8 mouse cellular contexts compared by ENCODE assay signal in genomic region chr10:108330964-108331363, GRCm38 (mm10). TPM values are rescaled to one million over a fixed set of nuclear protein-coding genes. Genes with fewer than 3 reads are reported as not detected.
DNase-seq lines count a peak whose midpoint lies in the region; ATAC-seq and TF ChIP-seq lines count a peak whose summit lies in the region.

No protein-coding gene starts in this region.

- no peak for TF ChIP-seq RAD21 in MEL (IDR thresholded peaks at IDR 0.05; ENCODE audit: low read depth, low read length)

- no peak overlapping the region for H3K27ac ChIP-seq in heart, embryonic 13.5 days (replicated peaks)
- no peak overlapping the region for H3K27ac ChIP-seq in MEL (ENCODE audit: control insufficient read depth, low read depth, low read length)
- H3K27ac ChIP-seq in hindbrain, embryonic 11.5 days (ENCODE audit: low read depth, low read length): no peak overlapping the region
- no peak overlapping the region for H3K27ac ChIP-seq in midbrain, embryonic 10.5 days (replicated peaks)

- peaks cover 18% of the 10 kb centered on the region for H3K4me1 ChIP-seq in heart, embryonic 13.5 days
- H3K4me1 ChIP-seq in MEL (ENCODE audit: control insufficient read depth in 1 of 2, insufficient read depth in 2 of 2, low read length in 2 of 2): peaks cover 12% of the 10 kb centered on the region in 2 experiments; a peak in 3 of 4 replicates
- no peaks in the 10 kb centered on the region for H3K4me1 ChIP-seq in hindbrain, embryonic 11.5 days (replicated peaks; ENCODE audit: control insufficient read depth, insufficient read depth, low read length)
- peaks cover 29% of the 10 kb centered on the region for H3K4me1 ChIP-seq in midbrain, embryonic 10.5 days

- DNase-seq in heart, postnatal 10 days: no peak
- no peak for DNase-seq in MEL (ENCODE audit: low read depth, low spot score)
- DNase-seq in hindbrain, embryonic 11.5 days (ENCODE audit: low spot score): peak; percentile 15
- no peak for DNase-seq in midbrain, embryonic 10.5 days (ENCODE audit: low spot score)
- no peak for DNase-seq in T-cell, adult 2 months (ENCODE audit: low spot score)
- DNase-seq in lung, postnatal 4 days: no peak

- TF ChIP-seq POLR2A in MEL (IDR thresholded peaks at IDR 0.05; ENCODE audit: control insufficient read depth in 1 of 2, insufficient read depth in 1 of 2, low read depth in 1 of 2, low read length in 2 of 2, poor library complexity in 1 of 2): no peak

- peaks cover 24% of the 10 kb centered on the region for H3K79me2 ChIP-seq in MEL (ENCODE audit: control insufficient read depth, insufficient read depth, low read length, poor library complexity)

- H3K9ac ChIP-seq in heart, embryonic 13.5 days: peak overlapping the region; percentile 93; the same call in 1 of the 2 replicates
- no peak overlapping the region for H3K9ac ChIP-seq in MEL (ENCODE audit: control insufficient read depth, low read depth, low read length, poor library complexity, severe bottlenecking)
- H3K9ac ChIP-seq in hindbrain, embryonic 11.5 days (ENCODE audit: low read depth, low read length): no peak overlapping the region

- ATAC-seq in heart, embryonic 13.5 days (ENCODE audit: extremely low read depth, insufficient number of reproducible peaks, low FRiP score, low TSS enrichment): no peak
- ATAC-seq in hindbrain, embryonic 11.5 days (ENCODE audit: low FRiP score): no peak
- ATAC-seq in megakaryocyte-erythroid progenitor cell, adult 5-6 weeks (replicated peaks; ENCODE audit: low FRiP score, low TSS enrichment, poor library complexity, severe bottlenecking): no peak

- TF ChIP-seq CTCF in MEL (IDR thresholded peaks at IDR 0.05 in 2 of 3, conservative IDR thresholded peaks at IDR 0.05 in 1 of 3; ENCODE audit: control insufficient read depth in 1 of 3, insufficient read depth in 1 of 3, low read depth in 2 of 3, low read length in 3 of 3, poor library complexity in 1 of 3, severe bottlenecking in 1 of 3): no peak

- peaks cover 5% of the 10 kb centered on the region for H3K36me3 ChIP-seq in heart, embryonic 13.5 days
- peaks cover 0 to 19% of the 10 kb centered on the region in 2 experiments; a peak in 3 of 4 replicates for H3K36me3 ChIP-seq in MEL (ENCODE audit: control insufficient read depth in 1 of 2, insufficient read depth in 2 of 2, low read length in 2 of 2)
- no peaks in the 10 kb centered on the region for H3K36me3 ChIP-seq in hindbrain, embryonic 11.5 days (ENCODE audit: control insufficient read depth, insufficient read depth, low read length)
- H3K36me3 ChIP-seq in midbrain, embryonic 10.5 days: peaks cover 2% of the 10 kb centered on the region; the same call in 1 of the 2 replicates

- 16% methylated on average over 10 of the region's 10 CpGs for WGBS in heart, embryonic 13.5 days
- 11% methylated on average over 10 of the region's 10 CpGs for WGBS in hindbrain, embryonic 11.5 days
- WGBS in midbrain, embryonic 10.5 days: 7% methylated on average over 10 of the region's 10 CpGs

- H3K4me2 ChIP-seq in heart, embryonic 13.5 days: peak overlapping the region; percentile 83
- H3K4me2 ChIP-seq in hindbrain, embryonic 11.5 days (replicated peaks; ENCODE audit: low read depth, low read length): no peak overlapping the region

- no peaks in the 10 kb centered on the region for H3K9me3 ChIP-seq in heart, embryonic 13.5 days
- H3K9me3 ChIP-seq in MEL (replicated peaks; ENCODE audit: insufficient read depth, low read length): no peaks in the 10 kb centered on the region
- H3K9me3 ChIP-seq in hindbrain, embryonic 11.5 days (ENCODE audit: control insufficient read depth, low read length): no peaks in the 10 kb centered on the region
- no peaks in the 10 kb centered on the region for H3K9me3 ChIP-seq in midbrain, embryonic 10.5 days (replicated peaks)

- peak overlapping the region; percentile 82 for H3K4me3 ChIP-seq in heart, embryonic 13.5 days
- no peak overlapping the region for H3K4me3 ChIP-seq in MEL (ENCODE audit: control insufficient read depth in 1 of 2, insufficient read depth in 1 of 2, low read depth in 2 of 2, low read length in 2 of 2)
- no peak overlapping the region; the same call in 1 of the 2 replicates for H3K4me3 ChIP-seq in hindbrain, embryonic 11.5 days (ENCODE audit: low read depth, low read length)
- H3K4me3 ChIP-seq in midbrain, embryonic 10.5 days: peak overlapping the region; percentile 92; the same call in 1 of the 2 replicates

- no peak for TF ChIP-seq EP300 in MEL (IDR thresholded peaks at IDR 0.05; ENCODE audit: low read depth in 1 of 2, low read length in 2 of 2)

- peaks cover 15% of the 10 kb centered on the region for H3K27me3 ChIP-seq in heart, embryonic 13.5 days (replicated peaks)
- no peaks in the 10 kb centered on the region for H3K27me3 ChIP-seq in MEL (ENCODE audit: control insufficient read depth in 1 of 2, insufficient read depth in 2 of 2, low read length in 2 of 2)
- peaks cover 16% of the 10 kb centered on the region for H3K27me3 ChIP-seq in hindbrain, embryonic 11.5 days (ENCODE audit: control insufficient read depth, insufficient read depth, low read length)
- peaks cover 25% of the 10 kb centered on the region for H3K27me3 ChIP-seq in midbrain, embryonic 10.5 days (ENCODE audit: low read depth, poor library complexity, severe bottlenecking)

- intact Hi-C loops in heart, postnatal 10 days (cut with DNase I): loop anchor here (2.0 to 5.0 kb wide), 2 partner anchors 30 to 101 kb away; no protein-coding TSS in a partner anchor

TF ChIP-seq in MEL, 35 proteins besides CTCF, POLR2A, EP300 and RAD21:
- TF ChIP-seq MEF2A (IDR thresholded peaks at IDR 0.05; ENCODE audit: extremely low read depth, insufficient replicate concordance, low read depth, low read length, poor library complexity, severe bottlenecking) (no peak), GATA1 (IDR thresholded peaks at IDR 0.05; ENCODE audit: low read depth, low read length) (0 out of 2 replicates have a peak, but pooled peaks have one; percentile 4), MAZ (IDR thresholded peaks at IDR 0.05; ENCODE audit: low read depth, low read length) (no peak), TAL1 (IDR thresholded peaks at IDR 0.05; ENCODE audit: low read length) (no peak), MAX (IDR thresholded peaks at IDR 0.05; ENCODE audit: low read length) (0 out of 2 replicates have a peak, but pooled peaks have one; percentile 27), CHD2 (IDR thresholded peaks at IDR 0.05; ENCODE audit: low read length) (no peak)

RNA-seq across cellular contexts. Expression of gene Pawr, which starts 1.0 kb away (rescaled TPM):
- polyA plus RNA-seq in heart, embryonic 13.5 days (2015; fragmentation: Nextera tagmentation; extraction: Ambion mirVana): 9.9 and 10.3 TPM in 2 replicates
- 1 to 10 TPM; 3.9 to 4.1 TPM for total RNA-seq in heart, postnatal 10 days (2021)
- total RNA-seq in MEL (2012; rRNA removed): 19.1 and 20.7 TPM in 2 replicates
- 10 to 100 TPM in 1 of 2 experiments, not detected in 1; 29.6 TPM for polyA plus RNA-seq in MEL (2012; ENCODE audit: insufficient read depth in 1 of 2, insufficient read length in 2 of 2, low read depth in 1 of 2, low replicate concordance in 2 of 2, missing spikeins in 1 of 2)
- 13.0 and 13.1 TPM in 2 replicates for polyA plus RNA-seq in hindbrain, embryonic 11.5 days (2014; fragmentation: Nextera tagmentation; extraction: Ambion mirVana)
- polyA plus RNA-seq in midbrain, embryonic 10.5 days (2016; fragmentation: Nextera tagmentation; extraction: Ambion mirVana): 9.6 and 12.6 TPM in 2 replicates
- not detected in 2 replicates for total RNA-seq in megakaryocyte-erythroid progenitor cell, adult 5-6 weeks (2014; fragmentation: Nextera tagmentation)
- not detected in 2 replicates for total RNA-seq in megakaryocyte-erythroid progenitor cell, adult 5-6 weeks (2017)

Comparison
In these comparisons a context has a peak if more than half of its experiments do, and no peak if none do; other contexts are left out.
1. H3K4me3 ChIP-seq: peak in heart, embryonic 13.5 days (single experiment) and midbrain, embryonic 10.5 days (single experiment); none in MEL (0 of 2) and hindbrain, embryonic 11.5 days (single experiment).